Mouse (Mus musculus): ENCODE results near the gene Ralbp1. TPM values are rescaled to one million over a fixed set of nuclear protein-coding genes. Genes with fewer than 3 reads are reported as not detected.

Ralbp1 gene
- polyA plus RNA-seq (2017; shearing (Covaris generic)) = 46.0 TPM

GRCm38 (mm10) chr17:65885697-65886529 lies at the start of gene Ralbp1:
TSS of gene Ralbp1 (minus strand) at chr17:65885798.

Other genes starting within 250 kb of the Ralbp1 start
- not detected for gene Txndc2, start 243.6 kb downstream of the Ralbp1 start, polyA plus RNA-seq (2017; shearing (Covaris generic))
- gene Rab31, start 113.0 kb downstream of the Ralbp1 start, polyA plus RNA-seq (2017; shearing (Covaris generic)) = 3.1 TPM
- gene Ppp4r1, start 103.2 kb downstream of the Ralbp1 start, polyA plus RNA-seq (2017; shearing (Covaris generic)) = 22.3 TPM
- 43.1 TPM for gene Twsg1, start 65.4 kb upstream of the Ralbp1 start, polyA plus RNA-seq (2017; shearing (Covaris generic))
- 189 TPM for gene Ankrd12, start 191.3 kb upstream of the Ralbp1 start, polyA plus RNA-seq (2017; shearing (Covaris generic))
- gene Ndufv2, start 215.8 kb upstream of the Ralbp1 start, polyA plus RNA-seq (2017; shearing (Covaris generic)) = 250 TPM
- 16.6 TPM for gene Washc1, start 225.7 kb upstream of the Ralbp1 start, polyA plus RNA-seq (2017; shearing (Covaris generic))
- 36.1 TPM for gene Ddx11, start 237.7 kb upstream of the Ralbp1 start, polyA plus RNA-seq (2017; shearing (Covaris generic))